Mouse (Mus musculus) neural tube, embryonic 13.5 days (tissue): ENCODE measurements at regions not wholly inside any gene's neighbourhood (a gene's known extent, or its start where the extent isn't known, plus 50 kb on each side); places are given as distances from the start of the nearest gene placed in this dataset.
A peak's percentile ranks its signal among the peaks of the same experiment; 100 is the strongest.

Experiments used
- ATAC-seq: fragments of 200-750 bp; cut with Nextera tagmentation; 2 replicates; pipeline ENCODE4 v1.8.0; 2017; ENCODE audit warnings: low read depth, mild to moderate bottlenecking, moderate TSS enrichment, moderate library complexity
- H3K27ac ChIP-seq: fragments of 300-500 bp; sonication (generic); replicated peaks from 2 replicates; pipeline ENCODE4 v1.5.1; 2015; ENCODE audit warnings: moderate library complexity, mild to moderate bottlenecking, inconsistent platforms
- H3K27me3 ChIP-seq: fragments of 300-500 bp; sonication (generic); 2 replicates; pipeline ENCODE4 v1.6.1; 2015; ENCODE audit warnings: mild to moderate bottlenecking, inconsistent platforms
- H3K36me3 ChIP-seq: fragments of 300-500 bp; sonication (generic); 2 replicates; pipeline ENCODE4 v1.6.1; 2015; ENCODE audit warnings: mild to moderate bottlenecking, inconsistent platforms
- H3K4me1 ChIP-seq: fragments of 300-500 bp; sonication (generic); replicated peaks from 2 replicates; pipeline ENCODE4 v1.6.1; 2015; ENCODE audit warnings: inconsistent platforms
- H3K4me2 ChIP-seq: fragments of 300-500 bp; sonication (generic); 2 replicates; pipeline ENCODE4 v1.6.1; 2015; ENCODE audit warnings: inconsistent platforms, mild to moderate bottlenecking, moderate library complexity
- H3K4me3 ChIP-seq: fragments of 300-500 bp; sonication (generic); 2 replicates; pipeline ENCODE4 v1.5.1; 2015; ENCODE audit warnings: mild to moderate bottlenecking, inconsistent platforms
- H3K9ac ChIP-seq: fragments of 300-500 bp; sonication (generic); 2 replicates; pipeline ENCODE4 v1.6.1; 2015; ENCODE audit warnings: moderate library complexity, mild to moderate bottlenecking, inconsistent platforms
- H3K9me3 ChIP-seq: fragments of 300-500 bp; sonication (generic); 2 replicates; pipeline ENCODE4 v1.6.1; 2016; ENCODE audit warnings: inconsistent platforms
- WGBS: fragments of 180-500 bp; shearing (Covaris S2); methylation state at CpG from one replicate; pipeline ENCODE4 v1.1.7; 2015; 5-methylcytosine and 5-hydroxymethylcytosine counted together

- WGBS: 62% methylated on average over 8 of the region's 8 CpGs
- H3K4me1 ChIP-seq: no peaks in the 10 kb centered on the region
- H3K27me3 ChIP-seq: no peaks in the 10 kb centered on the region
- H3K27ac ChIP-seq: no peak overlapping the region
- H3K4me2 ChIP-seq: no peak overlapping the region
- H3K9ac ChIP-seq: no peak overlapping the region
- no peak for ATAC-seq
- H3K36me3 ChIP-seq: no peaks in the 10 kb centered on the region
- H3K9me3 ChIP-seq: no peaks in the 10 kb centered on the region
- H3K4me3 ChIP-seq: no peak overlapping the region
Observed at GRCm38 (mm10) chr4:22047730-22048455, 116.8 kb downstream of the Faxc start.

GRCm38 (mm10) chr4:22066785-22067433, 135.8 kb downstream of the Faxc start:
- Histone ChIP-seq H3K4me3 (no peak overlapping the region), H3K36me3 (no peaks in the 10 kb centered on the region), H3K4me2 (no peak overlapping the region), H3K4me1 (peaks cover 11% of the 10 kb centered on the region), H3K27me3 (no peaks in the 10 kb centered on the region), H3K27ac (no peak overlapping the region), H3K9me3 (no peaks in the 10 kb centered on the region), H3K9ac (no peak overlapping the region)
- WGBS: 31% methylated on average over 5 of the region's 5 CpGs
- peak; percentile 40; the same call in 1 of the 2 replicates for ATAC-seq

- no peak overlapping the region for H3K9ac ChIP-seq
- H3K27ac ChIP-seq: peak overlapping the region; percentile 23; the same call in 1 of the 2 replicates
- H3K4me2 ChIP-seq: no peak overlapping the region
- no peaks in the 10 kb centered on the region for H3K27me3 ChIP-seq
- H3K4me3 ChIP-seq: no peak overlapping the region
- no peaks in the 10 kb centered on the region for H3K9me3 ChIP-seq
- no peaks in the 10 kb centered on the region for H3K36me3 ChIP-seq
- 74% methylated on average over 14 of the region's 14 CpGs for WGBS
- no peak for ATAC-seq
- H3K4me1 ChIP-seq: peaks cover 11% of the 10 kb centered on the region
Observed at GRCm38 (mm10) chr4:22067678-22068299, 136.7 kb downstream of the Faxc start.

- Histone ChIP-seq H3K9me3 (no peaks in the 10 kb centered on the region), H3K9ac (no peak overlapping the region), H3K4me2 (no peak overlapping the region), H3K4me1 (no peaks in the 10 kb centered on the region), H3K4me3 (no peak overlapping the region), H3K36me3 (no peaks in the 10 kb centered on the region), H3K27me3 (no peaks in the 10 kb centered on the region), H3K27ac (no peak overlapping the region)
- 26% methylated on average over 3 of the region's 3 CpGs for WGBS
- ATAC-seq: no peak
Observed at GRCm38 (mm10) chr4:22088209-22088787, 157.2 kb downstream of the Faxc start.

GRCm38 (mm10) chr4:22089637-22090041, 158.5 kb downstream of the Faxc start:
- H3K27ac ChIP-seq: no peak overlapping the region
- no peak overlapping the region for H3K9ac ChIP-seq
- no peak overlapping the region for H3K4me3 ChIP-seq
- no peaks in the 10 kb centered on the region for H3K27me3 ChIP-seq
- ATAC-seq: no peak
- H3K4me1 ChIP-seq: peaks cover 2% of the 10 kb centered on the region
- H3K4me2 ChIP-seq: no peak overlapping the region
- WGBS: 92% methylated on average over 1 of the region's 1 CpGs
- H3K36me3 ChIP-seq: no peaks in the 10 kb centered on the region
- no peaks in the 10 kb centered on the region for H3K9me3 ChIP-seq

- H3K27ac ChIP-seq: no peak overlapping the region
- H3K9ac ChIP-seq: no peak overlapping the region
- no peak overlapping the region for H3K4me3 ChIP-seq
- no peak overlapping the region for H3K4me2 ChIP-seq
- no peak for ATAC-seq
- H3K27me3 ChIP-seq: no peaks in the 10 kb centered on the region
- no peaks in the 10 kb centered on the region for H3K36me3 ChIP-seq
- peaks cover 11% of the 10 kb centered on the region for H3K4me1 ChIP-seq
- H3K9me3 ChIP-seq: no peaks in the 10 kb centered on the region
- WGBS: 86% methylated on average over 11 of the region's 11 CpGs
Observed at GRCm38 (mm10) chr4:22090536-22090935, 159.4 kb downstream of the Faxc start.

- Histone ChIP-seq H3K4me2 (no peak overlapping the region), H3K4me1 (peaks cover 22% of the 10 kb centered on the region), H3K27me3 (no peaks in the 10 kb centered on the region), H3K27ac (no peak overlapping the region), H3K9me3 (no peaks in the 10 kb centered on the region), H3K9ac (no peak overlapping the region), H3K36me3 (no peaks in the 10 kb centered on the region), H3K4me3 (no peak overlapping the region)
- no peak for ATAC-seq
- 86% methylated on average over 4 of the region's 4 CpGs for WGBS
Observed at GRCm38 (mm10) chr4:22092551-22092950, 161.4 kb downstream of the Faxc start.

- Histone ChIP-seq H3K4me2 (peak overlapping the region; percentile 31), H3K4me1 (peaks cover 22% of the 10 kb centered on the region), H3K36me3 (no peaks in the 10 kb centered on the region), H3K9me3 (no peaks in the 10 kb centered on the region), H3K9ac (peak overlapping the region; percentile 31; the same call in 1 of the 2 replicates), H3K27me3 (no peaks in the 10 kb centered on the region), H3K27ac (peak overlapping the region; percentile 79), H3K4me3 (no peak overlapping the region)
- 23% methylated on average over 11 of the region's 11 CpGs for WGBS
- peak; percentile 88 for ATAC-seq
Observed at GRCm38 (mm10) chr4:22095257-22096031, 164.3 kb downstream of the Faxc start.

GRCm38 (mm10) chr4:22098605-22099004, 167.5 kb downstream of the Faxc start:
- H3K27ac ChIP-seq: no peak overlapping the region
- no peaks in the 10 kb centered on the region for H3K27me3 ChIP-seq
- H3K36me3 ChIP-seq: no peaks in the 10 kb centered on the region
- WGBS: 93% methylated on average over 9 of the region's 9 CpGs
- H3K9ac ChIP-seq: no peak overlapping the region
- no peaks in the 10 kb centered on the region for H3K9me3 ChIP-seq
- ATAC-seq: no peak
- peaks cover 34% of the 10 kb centered on the region for H3K4me1 ChIP-seq
- H3K4me3 ChIP-seq: no peak overlapping the region
- no peak overlapping the region for H3K4me2 ChIP-seq

- 62% methylated on average over 5 of the region's 5 CpGs for WGBS
- ATAC-seq: peak; percentile 76; the same call in 1 of the 2 replicates
- Histone ChIP-seq H3K9me3 (no peaks in the 10 kb centered on the region), H3K4me1 (peaks cover 12% of the 10 kb centered on the region), H3K27me3 (no peaks in the 10 kb centered on the region), H3K27ac (0 out of 2 replicates have a peak overlapping the region, but pooled peaks have one; percentile 0), H3K4me3 (no peak overlapping the region), H3K9ac (no peak overlapping the region), H3K4me2 (no peak overlapping the region), H3K36me3 (no peaks in the 10 kb centered on the region)
Observed at GRCm38 (mm10) chr4:22102478-22102877, 171.3 kb downstream of the Faxc start.

GRCm38 (mm10) chr4:22103001-22103587, 172.0 kb downstream of the Faxc start:
- ATAC-seq: peak; percentile 79
- H3K4me3 ChIP-seq: no peak overlapping the region
- H3K27ac ChIP-seq: peak overlapping the region; percentile 6; the same call in 1 of the 2 replicates

More at GRCm38 (mm10) chr4:22103001-22103587, 172.0 kb downstream of the Faxc start:
- Histone ChIP-seq H3K4me1 (peaks cover 12% of the 10 kb centered on the region), H3K9me3 (no peaks in the 10 kb centered on the region), H3K9ac (no peak overlapping the region), H3K36me3 (no peaks in the 10 kb centered on the region), H3K4me2 (no peak overlapping the region), H3K27me3 (no peaks in the 10 kb centered on the region)
- 51% methylated on average over 8 of the region's 8 CpGs for WGBS
